Mouse (Mus musculus) leukemia stem cell, adult 10-12 weeks (primary cell): ENCODE data around the gene Zfp513. TPM values are rescaled to one million over a fixed set of nuclear protein-coding genes. Genes with fewer than 3 reads are reported as not detected.

ENCODE experiments used
- polyA plus RNA-seq: library from polyadenylated mRNA; stranded (reverse); fragments of >175 nt; gene quantifications from 2 replicates; pipeline ENCODE4 v1.2.3, GENCODE M21; 2012; ENCODE audit warnings: low replicate concordance

The Zfp513 gene
- 37.9 and 81.8 TPM in 2 replicates for polyA plus RNA-seq

GRCm38 (mm10) chr5:31201742-31202590 lies at the start of gene Zfp513:
Gene Zfp513 (minus strand): TSS chr5:31202303.

GRCm38 (mm10) chr5:31251541-31252101 lies 49.5 kb upstream of the Zfp513 start, which contains the start of gene Krtcap3:
Gene Krtcap3 (plus strand): TSS chr5:31251691.

GRCm38 (mm10) chr5:31240637-31241521 lies 38.8 kb upstream of the Zfp513 start, which contains the start of the genes Nrbp1 and Gm9970:
Gene Nrbp1 (plus strand): TSS chr5:31240864.
Gene Gm9970 (minus strand): TSS chr5:31241232.

GRCm38 (mm10) chr5:31220448-31221303 lies 18.6 kb upstream of the Zfp513 start, which contains the start of gene Ppm1g:
Gene Ppm1g (minus strand): TSS chr5:31220687.

GRCm38 (mm10) chr5:31192939-31193630 lies 9.0 kb downstream of the Zfp513 start, which contains the start of the genes Snx17 and Eif2b4:
Gene Snx17 (plus strand): TSS chr5:31193227.
Gene Eif2b4 (minus strand): TSS chr5:31193430.

GRCm38 (mm10) chr5:31179766-31180630 lies 22.1 kb downstream of the Zfp513 start, which contains the start of the genes Gm29609 and Gtf3c2:
Gene Gm29609 (minus strand): TSS chr5:31179911.
Gene Gtf3c2 (minus strand): TSS chr5:31180144.

GRCm38 (mm10) chr5:31154152-31154553 lies 48.0 kb downstream of the Zfp513 start, which contains the start of gene Mpv17:
Gene Mpv17 (minus strand): TSS chr5:31154251.

Other genes with a start within 250 kb of the Zfp513 start
- gene Preb, start 241.9 kb downstream of the Zfp513 start, polyA plus RNA-seq = 106 and 114 TPM in 2 replicates
- 0.23 and 0.33 TPM in 2 replicates for gene Tcf23, start 233.6 kb downstream of the Zfp513 start, polyA plus RNA-seq
- 8.0 and 9.4 TPM in 2 replicates for gene Atraid, start 154.0 kb downstream of the Zfp513 start, polyA plus RNA-seq
- 1.1 and 10.6 TPM in 2 replicates for gene Slc5a6, start 153.4 kb downstream of the Zfp513 start, polyA plus RNA-seq
- 574 and 647 TPM in 2 replicates for gene Cad, start 147.5 kb downstream of the Zfp513 start, polyA plus RNA-seq
- not detected in 2 replicates for gene Dnajc5g, start 96.0 kb downstream of the Zfp513 start, polyA plus RNA-seq
- gene Slc30a3, start 94.1 kb downstream of the Zfp513 start, polyA plus RNA-seq = 0.68 TPM in 1 of 2 replicates, not detected in the other
- not detected in 2 replicates for gene Trim54, start 85.6 kb downstream of the Zfp513 start, polyA plus RNA-seq
- not detected in 2 replicates for gene Ucn, start 63.5 kb downstream of the Zfp513 start, polyA plus RNA-seq
- gene Mpv17, start 48.1 kb downstream of the Zfp513 start, polyA plus RNA-seq = 8.5 and 16.4 TPM in 2 replicates
- 6.5 and 9.2 TPM in 2 replicates for gene Gm29609, start 22.4 kb downstream of the Zfp513 start, polyA plus RNA-seq
- gene Gtf3c2, start 22.2 kb downstream of the Zfp513 start, polyA plus RNA-seq = 26.5 and 69.9 TPM in 2 replicates
- gene Snx17, start 9.1 kb downstream of the Zfp513 start, polyA plus RNA-seq = 13.8 and 16.2 TPM in 2 replicates
- gene Eif2b4, start 8.9 kb downstream of the Zfp513 start, polyA plus RNA-seq = 180 and 338 TPM in 2 replicates
- gene Ppm1g, start 18.4 kb upstream of the Zfp513 start, polyA plus RNA-seq = 522 and 770 TPM in 2 replicates
- 13.0 and 17.5 TPM in 2 replicates for gene Nrbp1, start 38.6 kb upstream of the Zfp513 start, polyA plus RNA-seq
- 0.36 TPM in 1 of 2 replicates, not detected in the other for gene Gm9970, start 38.9 kb upstream of the Zfp513 start, polyA plus RNA-seq
- 3.8 and 11.2 TPM in 2 replicates for gene Krtcap3, start 49.4 kb upstream of the Zfp513 start, polyA plus RNA-seq
- gene Ift172, start 88.8 kb upstream of the Zfp513 start, polyA plus RNA-seq = 5.5 and 6.3 TPM in 2 replicates
- 0.57 and 2.1 TPM in 2 replicates for gene Fndc4, start 93.8 kb upstream of the Zfp513 start, polyA plus RNA-seq
- 0.19 TPM in 1 of 2 replicates, not detected in the other for gene Gckr, start 95.1 kb upstream of the Zfp513 start, polyA plus RNA-seq